In genomic region chr11:84918425-84918824, GRCm38 (mm10) we compare ENCODE assay signal across 8 mouse cellular contexts. TPM values are rescaled to one million over a fixed set of nuclear protein-coding genes. Genes with fewer than 3 reads are reported as not detected.
DNase-seq lines count a peak whose midpoint lies in the region; ATAC-seq lines count a peak whose summit lies in the region.

No protein-coding gene starts in this region.

- peak overlapping the region; percentile 26; the same call in 1 of the 2 replicates for H3K4me2 ChIP-seq in intestine, embryonic 16.5 days (ENCODE audit: low read depth, low read length)
- no peak overlapping the region; the same call in 1 of the 2 replicates for H3K4me2 ChIP-seq in midbrain, embryonic 11.5 days

- H3K27me3 ChIP-seq in intestine, embryonic 16.5 days (replicated peaks; ENCODE audit: control insufficient read depth, insufficient read depth, low read length), result no peaks in the 10 kb centered on the region
- H3K27me3 ChIP-seq in midbrain, embryonic 11.5 days (ENCODE audit: control insufficient read depth, insufficient read depth, low read length), result no peaks in the 10 kb centered on the region

- 0 out of 2 replicates have a peak, but pooled peaks cover 3% of the 10 kb centered on the region for H3K4me1 ChIP-seq in intestine, embryonic 16.5 days (ENCODE audit: control insufficient read depth, insufficient read depth, low read length)
- H3K4me1 ChIP-seq in midbrain, embryonic 11.5 days (ENCODE audit: control insufficient read depth, insufficient read depth, low read length), result peaks cover 4% of the 10 kb centered on the region; the same call in 1 of the 2 replicates

- intact Hi-C loops in gastrocnemius, postnatal 36 days (cut with DNase I), result loop anchor here (5.0 kb wide), 2 partner anchors 59 to 74 kb away; no protein-coding TSS in a partner anchor
- intact Hi-C loops in left cerebral cortex, postnatal 36 days (cut with DNase I), result loop anchor here (2.0 to 5.0 kb wide), 3 partner anchors 56 to 264 kb away; no protein-coding TSS in a partner anchor

- WGBS in intestine, embryonic 16.5 days, result 7% methylated on average over 16 of the region's 16 CpGs
- WGBS in midbrain, embryonic 11.5 days, result 4% methylated on average over 16 of the region's 16 CpGs

- H3K9ac ChIP-seq in intestine, embryonic 16.5 days (ENCODE audit: low read depth, low read length), result peak overlapping the region; percentile 4; the same call in 1 of the 2 replicates
- no peak overlapping the region for H3K9ac ChIP-seq in midbrain, embryonic 11.5 days (ENCODE audit: low read length)

- no peak overlapping the region for H3K27ac ChIP-seq in intestine, embryonic 16.5 days (ENCODE audit: low read length)
- H3K27ac ChIP-seq in midbrain, embryonic 11.5 days (ENCODE audit: low read depth, low read length), result no peak overlapping the region

- H3K36me3 ChIP-seq in intestine, embryonic 16.5 days (ENCODE audit: control insufficient read depth, insufficient read depth, low read length), result no peaks in the 10 kb centered on the region
- H3K36me3 ChIP-seq in midbrain, embryonic 11.5 days (ENCODE audit: control insufficient read depth, insufficient read depth, low read length), result no peaks in the 10 kb centered on the region; the same call in 1 of the 2 replicates

- DNase-seq in adrenal gland, adult 2 months, result peak; percentile 77
- DNase-seq in embryo, embryonic 11.5 days (ENCODE audit: low read depth, low spot score), result peak; percentile 78
- DNase-seq in gastrocnemius, postnatal 36 days, result peak; percentile 77 to 85
- DNase-seq in left cerebral cortex, postnatal 36 days (ENCODE audit: low spot score in 2 of 2), result peak; percentile 78 to 86
- DNase-seq in midbrain, embryonic 11.5 days (ENCODE audit: low spot score, missing footprints), result peak; percentile 99
- DNase-seq in right cerebral cortex, postnatal 4 days, result peak; percentile 99

- ATAC-seq in intestine, embryonic 16.5 days, result peak; percentile 68
- ATAC-seq in midbrain, embryonic 11.5 days (ENCODE audit: low FRiP score), result 0 out of 2 replicates have a peak, but pooled peaks have one; percentile 70
- no peak for ATAC-seq in inflammation-experienced regulatory T-cells, adult 6 months

- no peaks in the 10 kb centered on the region for H3K9me3 ChIP-seq in intestine, embryonic 16.5 days (ENCODE audit: control insufficient read depth, low read length)
- no peaks in the 10 kb centered on the region for H3K9me3 ChIP-seq in midbrain, embryonic 11.5 days (ENCODE audit: control insufficient read depth, low read length)

- no peak overlapping the region for H3K4me3 ChIP-seq in intestine, embryonic 16.5 days (ENCODE audit: low read length)
- H3K4me3 ChIP-seq in midbrain, embryonic 11.5 days (ENCODE audit: low read depth, low read length), result no peak overlapping the region

RNA-seq across cellular contexts. Expression of gene Znhit3, which starts 2.3 kb away (rescaled TPM):
- total RNA-seq in adrenal gland, adult 2 months (2021), result 10 to 100 TPM in 1 of 2 experiments, 1 to 10 TPM in 1; 8.6 to 13.7 TPM
- polyA plus RNA-seq in adrenal gland, adult 2 months (2012; rRNA removed), result 5.8 and 6.2 TPM in 2 replicates
- total RNA-seq in gastrocnemius, postnatal 36 days (2021), result 10 to 100 TPM; 11.7 to 12.8 TPM
- polyA plus RNA-seq in intestine, embryonic 16.5 days (2015; fragmentation: Nextera tagmentation; extraction: Ambion mirVana), result 43.6 and 49.6 TPM in 2 replicates
- total RNA-seq in left cerebral cortex, postnatal 36 days (2021), result 10 to 100 TPM; 31.3 to 38.4 TPM
- polyA plus RNA-seq in midbrain, embryonic 11.5 days (2014; fragmentation: Nextera tagmentation; extraction: Ambion mirVana), result 69.4 and 72.4 TPM in 2 replicates
- 10 to 100 TPM; 35.6 to 37.3 (median 36.7) TPM for polyA plus RNA-seq in inflammation-experienced regulatory T-cells, adult 6 months (2017; shearing (Covaris generic))

RNA-seq across cellular contexts. Expression of gene Pigw, which starts 38.3 kb away (rescaled TPM):
- 10 to 100 TPM in 1 of 2 experiments, 1 to 10 TPM in 1; 6.5 to 10.1 TPM for total RNA-seq in adrenal gland, adult 2 months (2021)
- 1.2 and 1.9 TPM in 2 replicates for polyA plus RNA-seq in adrenal gland, adult 2 months (2012; rRNA removed)
- total RNA-seq in gastrocnemius, postnatal 36 days (2021), result 1 to 10 TPM; 4.0 to 5.5 TPM
- 2.7 and 2.9 TPM in 2 replicates for polyA plus RNA-seq in intestine, embryonic 16.5 days (2015; fragmentation: Nextera tagmentation; extraction: Ambion mirVana)
- 1 to 10 TPM; 7.1 to 7.9 TPM for total RNA-seq in left cerebral cortex, postnatal 36 days (2021)
- polyA plus RNA-seq in midbrain, embryonic 11.5 days (2014; fragmentation: Nextera tagmentation; extraction: Ambion mirVana), result 3.1 and 3.9 TPM in 2 replicates
- 1 to 10 TPM; 2.1 to 4.2 (median 2.8) TPM for polyA plus RNA-seq in inflammation-experienced regulatory T-cells, adult 6 months (2017; shearing (Covaris generic))

RNA-seq across cellular contexts. Expression of gene Myo19, which starts 38.5 kb away (rescaled TPM):
- 10 to 100 TPM in 1 of 2 experiments, 1 to 10 TPM in 1; 9.3 to 13.2 TPM for total RNA-seq in adrenal gland, adult 2 months (2021)
- polyA plus RNA-seq in adrenal gland, adult 2 months (2012; rRNA removed), result 11.4 and 12.7 TPM in 2 replicates
- total RNA-seq in gastrocnemius, postnatal 36 days (2021), result 1 to 10 TPM; 1.9 to 3.6 TPM
- 7.5 and 7.8 TPM in 2 replicates for polyA plus RNA-seq in intestine, embryonic 16.5 days (2015; fragmentation: Nextera tagmentation; extraction: Ambion mirVana)
- 10 to 100 TPM in 1 of 2 experiments, 1 to 10 TPM in 1; 9.3 to 15.4 TPM for total RNA-seq in left cerebral cortex, postnatal 36 days (2021)
- polyA plus RNA-seq in midbrain, embryonic 11.5 days (2014; fragmentation: Nextera tagmentation; extraction: Ambion mirVana), result 7.5 and 7.7 TPM in 2 replicates
- polyA plus RNA-seq in inflammation-experienced regulatory T-cells, adult 6 months (2017; shearing (Covaris generic)), result 1 to 10 TPM; 1.2 to 2.8 (median 2.4) TPM

RNA-seq across cellular contexts. Expression of gene Car4, which starts 39.2 kb away (rescaled TPM):
- total RNA-seq in adrenal gland, adult 2 months (2021), result 1 to 10 TPM; 5.2 to 8.5 TPM
- polyA plus RNA-seq in adrenal gland, adult 2 months (2012; rRNA removed), result 3.8 and 4.3 TPM in 2 replicates
- 10 to 100 TPM; 12.9 to 14.6 TPM for total RNA-seq in gastrocnemius, postnatal 36 days (2021)
- polyA plus RNA-seq in intestine, embryonic 16.5 days (2015; fragmentation: Nextera tagmentation; extraction: Ambion mirVana), result 0.15 and 0.32 TPM in 2 replicates
- 10 to 100 TPM; 75.0 to 82.3 TPM for total RNA-seq in left cerebral cortex, postnatal 36 days (2021)
- polyA plus RNA-seq in midbrain, embryonic 11.5 days (2014; fragmentation: Nextera tagmentation; extraction: Ambion mirVana), result 5.5 and 6.6 TPM in 2 replicates
- not detected for polyA plus RNA-seq in inflammation-experienced regulatory T-cells, adult 6 months (2017; shearing (Covaris generic))

RNA-seq across cellular contexts. Expression of gene Ggnbp2, which starts 47.8 kb away (rescaled TPM):
- total RNA-seq in adrenal gland, adult 2 months (2021), result 10 to 100 TPM; 67.1 to 87.0 TPM
- polyA plus RNA-seq in adrenal gland, adult 2 months (2012; rRNA removed), result 7.5 and 8.2 TPM in 2 replicates
- 10 to 100 TPM; 30.6 to 40.6 TPM for total RNA-seq in gastrocnemius, postnatal 36 days (2021)
- 73.7 and 76.8 TPM in 2 replicates for polyA plus RNA-seq in intestine, embryonic 16.5 days (2015; fragmentation: Nextera tagmentation; extraction: Ambion mirVana)
- total RNA-seq in left cerebral cortex, postnatal 36 days (2021), result 10 to 100 TPM; 75.9 to 93.3 TPM
- polyA plus RNA-seq in midbrain, embryonic 11.5 days (2014; fragmentation: Nextera tagmentation; extraction: Ambion mirVana), result 71.0 and 75.4 TPM in 2 replicates
- polyA plus RNA-seq in inflammation-experienced regulatory T-cells, adult 6 months (2017; shearing (Covaris generic)), result 100 to 1,000 TPM; 106 to 124 (median 111) TPM
